Mouse (Mus musculus): ENCODE data around the gene Dnm1.
A peak's percentile ranks its signal among the peaks of the same experiment; 100 is the strongest.

Dnm1 gene

DNA sequence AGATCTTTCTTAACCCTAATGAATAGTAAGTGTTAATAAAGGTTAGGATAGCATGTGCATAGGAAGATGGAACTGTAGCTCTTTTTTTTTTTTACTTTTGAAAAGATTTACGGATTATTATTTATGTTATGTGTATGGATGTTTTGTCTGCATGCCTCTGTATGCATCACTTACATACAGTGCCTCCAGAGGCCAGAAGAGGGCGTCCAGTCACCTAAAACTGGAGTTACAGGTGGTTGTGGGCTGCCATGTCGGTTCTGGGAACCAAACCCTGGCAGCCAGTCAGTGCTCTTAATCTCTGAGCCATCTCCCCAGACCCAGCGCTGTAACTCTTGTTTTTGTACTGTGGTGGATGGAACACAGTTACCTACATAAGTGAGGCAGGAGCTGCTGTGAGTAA lies 28.8 kb downstream of the Dnm1 start:
- no peaks in the 10 kb centered on the region for H3K9me3 ChIP-seq (ENCODE audit: low read length)
- no peak overlapping the region for H3K4me3 ChIP-seq (replicated peaks; ENCODE audit: low read length)
- H3K4me1 ChIP-seq (replicated peaks; ENCODE audit: low read depth, low read length), result peaks cover 23% of the 10 kb centered on the region
- no peak for TF ChIP-seq NANOG (IDR thresholded peaks at IDR 0.05; ENCODE audit: borderline replicate concordance, low read length)
- peak; percentile 46 for TF ChIP-seq CTCF (conservative IDR thresholded peaks at IDR 0.05; ENCODE audit: low read length)
- H3K36me3 ChIP-seq (ENCODE audit: insufficient read depth, low read length), result no peaks in the 10 kb centered on the region
- H3K27me3 ChIP-seq (ENCODE audit: insufficient read depth, low read length), result peaks cover 19% of the 10 kb centered on the region

DNA sequence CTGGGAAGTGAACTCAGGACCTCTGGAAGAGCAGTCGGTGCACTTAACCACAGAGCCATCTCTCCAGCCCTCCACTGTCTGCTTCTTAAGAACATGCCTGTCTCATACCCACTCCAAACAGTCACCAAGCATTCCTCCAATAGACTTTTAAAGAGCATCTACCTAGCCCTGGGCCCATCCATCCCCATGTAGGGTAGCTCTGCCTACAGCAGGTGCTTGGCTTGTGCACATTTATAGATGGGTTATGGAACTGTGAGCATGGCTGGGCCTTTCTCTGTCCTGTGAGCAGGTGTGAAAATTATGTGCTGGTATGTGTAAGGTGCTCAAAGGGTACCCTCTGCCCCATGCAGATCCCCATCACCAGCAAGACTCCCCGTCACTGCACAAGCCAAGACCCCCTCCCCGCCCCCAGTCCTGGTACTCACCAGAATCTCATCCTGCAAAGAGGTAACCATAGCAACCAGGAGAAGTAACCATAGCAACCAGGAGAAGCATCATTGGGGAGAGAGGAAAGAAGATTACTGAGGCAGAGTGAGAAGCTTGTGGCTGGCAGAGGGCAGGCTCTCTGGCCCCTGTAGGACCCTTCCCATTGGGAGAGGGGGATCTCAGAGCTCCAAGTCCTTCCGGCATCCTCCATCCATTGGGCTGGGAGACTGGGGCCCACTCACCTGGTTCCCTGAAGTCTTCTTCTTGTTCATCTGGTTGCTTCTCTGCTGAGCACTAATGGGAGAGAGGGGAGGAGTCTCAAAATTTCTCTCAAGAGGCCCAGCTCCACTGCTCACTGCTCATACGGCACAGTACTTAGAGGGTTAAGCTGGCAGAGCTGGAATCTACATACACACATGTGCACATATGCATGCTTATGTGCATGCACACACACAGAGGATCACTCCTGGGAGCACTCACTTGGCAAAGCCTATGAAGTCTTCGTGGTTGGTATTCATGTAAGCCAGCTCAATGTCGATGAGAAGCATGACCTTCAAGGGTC lies 30.1 kb downstream of the Dnm1 start:
- Histone ChIP-seq H3K27me3 (ENCODE audit: insufficient read depth, low read length) (peaks cover 26% of the 10 kb centered on the region), H3K4me1 (replicated peaks; ENCODE audit: low read depth, low read length) (peaks cover 20% of the 10 kb centered on the region), H3K9me3 (ENCODE audit: low read length) (no peaks in the 10 kb centered on the region), H3K4me3 (replicated peaks; ENCODE audit: low read length) (no peak overlapping the region), H3K36me3 (ENCODE audit: insufficient read depth, low read length) (no peaks in the 10 kb centered on the region)
- TF ChIP-seq CTCF (conservative IDR thresholded peaks at IDR 0.05; ENCODE audit: low read length), result no peak
- TF ChIP-seq NANOG (IDR thresholded peaks at IDR 0.05; ENCODE audit: borderline replicate concordance, low read length), result no peak
- TF ChIP-seq POU5F1 (IDR thresholded peaks at IDR 0.05; ENCODE audit: borderline replicate concordance, low read length), result no peak

DNA sequence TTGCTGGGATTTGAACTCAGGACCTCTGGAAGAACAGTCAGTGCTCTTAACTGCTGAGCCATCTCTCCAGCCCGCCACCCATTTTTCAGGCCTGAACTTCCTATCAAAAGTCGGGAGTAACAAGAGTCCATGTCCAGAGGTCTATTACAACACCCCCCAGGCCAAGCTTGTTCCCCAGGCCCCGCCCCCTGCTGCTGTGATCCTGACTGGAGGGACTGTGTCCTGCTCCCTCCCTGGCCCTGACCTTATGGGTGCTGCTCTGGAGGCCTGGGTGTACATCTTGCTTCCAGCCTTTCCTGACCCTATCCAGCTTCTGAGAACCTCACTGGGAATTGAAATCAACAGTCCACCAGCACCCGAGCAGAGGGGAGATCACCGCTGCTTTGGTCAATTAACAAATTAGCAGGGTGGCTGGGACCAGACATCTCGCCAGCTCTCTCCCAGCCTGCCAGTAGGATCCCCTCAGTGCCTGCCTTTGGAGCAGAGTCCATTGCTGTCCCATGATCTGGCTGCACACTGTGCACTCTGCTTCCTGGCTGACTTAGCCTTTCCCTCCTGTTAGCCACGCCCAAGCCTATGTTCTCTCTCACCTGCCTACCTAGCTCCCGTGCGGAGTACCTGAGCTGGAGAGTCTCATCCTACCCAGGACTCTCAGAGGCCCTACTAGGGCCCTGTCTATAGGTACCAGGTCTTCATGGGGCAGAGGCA lies 31.4 kb downstream of the Dnm1 start:
- TF ChIP-seq NANOG (IDR thresholded peaks at IDR 0.05; ENCODE audit: borderline replicate concordance, low read length) (no peak), POU5F1 (IDR thresholded peaks at IDR 0.05; ENCODE audit: borderline replicate concordance, low read length) (no peak), CTCF (conservative IDR thresholded peaks at IDR 0.05; ENCODE audit: low read length) (no peak)
- no peaks in the 10 kb centered on the region for H3K9me3 ChIP-seq (ENCODE audit: low read length)

GRCm38 (mm10) chr2:32320721-32321120 lies 32.4 kb downstream of the Dnm1 start:
- H3K9me3 ChIP-seq (ENCODE audit: low read length), result no peaks in the 10 kb centered on the region
- no peak overlapping the region for H3K4me3 ChIP-seq (replicated peaks; ENCODE audit: low read length)
- TF ChIP-seq NANOG (IDR thresholded peaks at IDR 0.05; ENCODE audit: borderline replicate concordance, low read length) (no peak), POU5F1 (IDR thresholded peaks at IDR 0.05; ENCODE audit: borderline replicate concordance, low read length) (no peak)
- H3K27me3 ChIP-seq (ENCODE audit: insufficient read depth, low read length), result peaks cover 46% of the 10 kb centered on the region
- peaks cover 35% of the 10 kb centered on the region for H3K4me1 ChIP-seq (replicated peaks; ENCODE audit: low read depth, low read length)
- no peaks in the 10 kb centered on the region for H3K36me3 ChIP-seq (ENCODE audit: insufficient read depth, low read length)

More for the DNA sequence above, 31.4 kb downstream of the Dnm1 start:
- no peak overlapping the region for H3K4me3 ChIP-seq (replicated peaks; ENCODE audit: low read length)
- H3K27me3 ChIP-seq (ENCODE audit: insufficient read depth, low read length), result peaks cover 38% of the 10 kb centered on the region
- no peaks in the 10 kb centered on the region for H3K36me3 ChIP-seq (ENCODE audit: insufficient read depth, low read length)
- H3K4me1 ChIP-seq (replicated peaks; ENCODE audit: low read depth, low read length), result peaks cover 29% of the 10 kb centered on the region

- Histone ChIP-seq H3K4me1 (replicated peaks; ENCODE audit: low read depth, low read length) (peaks cover 42% of the 10 kb centered on the region), H3K9me3 (ENCODE audit: low read length) (no peaks in the 10 kb centered on the region), H3K4me3 (replicated peaks; ENCODE audit: low read length) (no peak overlapping the region), H3K27me3 (ENCODE audit: insufficient read depth, low read length) (peaks cover 52% of the 10 kb centered on the region), H3K36me3 (ENCODE audit: insufficient read depth, low read length) (no peaks in the 10 kb centered on the region)
- no peak for TF ChIP-seq CTCF (conservative IDR thresholded peaks at IDR 0.05; ENCODE audit: low read length)
- no peak for TF ChIP-seq NANOG (IDR thresholded peaks at IDR 0.05; ENCODE audit: borderline replicate concordance, low read length)
- no peak for TF ChIP-seq POU5F1 (IDR thresholded peaks at IDR 0.05; ENCODE audit: borderline replicate concordance, low read length)
Observed at GRCm38 (mm10) chr2:32319586-32320580, 33.3 kb downstream of the Dnm1 start.

GRCm38 (mm10) chr2:32318709-32319585 lies 34.2 kb downstream of the Dnm1 start:
- Histone ChIP-seq H3K4me1 (replicated peaks; ENCODE audit: low read depth, low read length) (peaks cover 45% of the 10 kb centered on the region), H3K27me3 (ENCODE audit: insufficient read depth, low read length) (peaks cover 54% of the 10 kb centered on the region), H3K4me3 (replicated peaks; ENCODE audit: low read length) (peak overlapping the region; percentile 68), H3K9me3 (ENCODE audit: low read length) (no peaks in the 10 kb centered on the region), H3K36me3 (ENCODE audit: insufficient read depth, low read length) (no peaks in the 10 kb centered on the region)
- TF ChIP-seq POU5F1 (IDR thresholded peaks at IDR 0.05; ENCODE audit: borderline replicate concordance, low read length), result no peak
- TF ChIP-seq NANOG (IDR thresholded peaks at IDR 0.05; ENCODE audit: borderline replicate concordance, low read length), result no peak
- no peak for TF ChIP-seq CTCF (conservative IDR thresholded peaks at IDR 0.05; ENCODE audit: low read length)

DNA sequence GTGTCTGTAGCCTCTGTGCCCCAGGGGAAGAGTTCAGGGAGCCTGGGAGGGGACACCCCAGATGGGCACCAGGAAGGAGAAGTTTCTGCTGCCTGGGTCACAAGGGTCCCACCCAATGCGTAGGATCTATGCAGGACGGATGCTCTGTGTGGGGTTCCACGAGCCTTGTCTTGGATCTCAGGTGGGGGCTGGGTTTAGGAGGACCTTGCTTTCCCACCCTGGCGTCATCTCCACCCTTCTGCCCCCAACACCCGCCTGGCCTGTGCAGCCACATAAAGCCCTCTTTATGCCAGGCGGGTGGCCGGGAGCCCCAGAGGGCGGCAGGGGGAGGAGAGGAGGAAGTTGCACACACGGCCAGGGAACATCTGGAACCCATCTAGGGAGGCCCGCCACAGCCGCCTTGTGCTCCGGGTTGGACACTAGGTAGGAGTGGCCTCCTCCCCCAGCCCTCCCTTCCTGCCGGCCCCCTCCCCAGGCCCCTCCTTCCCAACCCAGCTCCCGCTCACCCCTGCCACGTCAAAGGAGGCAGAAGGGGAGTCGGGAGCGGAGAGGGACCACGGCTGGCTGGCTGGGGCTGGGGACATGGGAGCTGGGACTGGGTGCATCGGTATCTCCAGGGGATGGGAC lies 35.2 kb downstream of the Dnm1 start:
- Histone ChIP-seq H3K4me1 (replicated peaks; ENCODE audit: low read depth, low read length) (peaks cover 50% of the 10 kb centered on the region), H3K4me3 (replicated peaks; ENCODE audit: low read length) (peak overlapping the region; percentile 68), H3K9me3 (ENCODE audit: low read length) (no peaks in the 10 kb centered on the region), H3K36me3 (ENCODE audit: insufficient read depth, low read length) (no peaks in the 10 kb centered on the region), H3K27me3 (ENCODE audit: insufficient read depth, low read length) (peaks cover 57% of the 10 kb centered on the region)
- no peak for TF ChIP-seq POU5F1 (IDR thresholded peaks at IDR 0.05; ENCODE audit: borderline replicate concordance, low read length)
- TF ChIP-seq CTCF (conservative IDR thresholded peaks at IDR 0.05; ENCODE audit: low read length), result no peak
- TF ChIP-seq NANOG (IDR thresholded peaks at IDR 0.05; ENCODE audit: borderline replicate concordance, low read length), result no peak
